Mouse (Mus musculus) layer of hippocampus, postnatal 14 days (tissue): ENCODE results near the gene Ces1f. TPM values are rescaled to one million over a fixed set of nuclear protein-coding genes. Genes with fewer than 3 reads are reported as not detected.
"Not testable (repeated sequence)": the region's sequence is repeated elsewhere in the genome, so short reads cannot be mapped to it uniquely, and the experiment has no call there.

ENCODE experiments used
- DNase-seq, 2 experiments: peaks; one replicate each; pipeline ENCODE4 v3.0.0; 2021 to 2022; ENCODE audit warnings: low spot score in 2 of 2, mixed read lengths in 1 of 2
- long read RNA-seq, 2 experiments: library from polyadenylated mRNA; stranded (forward); transcript quantifications; one replicate each; pipeline ENCODE4 v2.0.0; 2021
- total RNA-seq, 2 experiments: library from RNA; stranded (reverse); gene quantifications; 2 replicates each; pipeline ENCODE4 v1.2.3; 2021

Ces1f gene
- not detected for total RNA-seq
- long read RNA-seq, experiment 1, result 0 reads
- long read RNA-seq, experiment 2, result 0 reads

DNA sequence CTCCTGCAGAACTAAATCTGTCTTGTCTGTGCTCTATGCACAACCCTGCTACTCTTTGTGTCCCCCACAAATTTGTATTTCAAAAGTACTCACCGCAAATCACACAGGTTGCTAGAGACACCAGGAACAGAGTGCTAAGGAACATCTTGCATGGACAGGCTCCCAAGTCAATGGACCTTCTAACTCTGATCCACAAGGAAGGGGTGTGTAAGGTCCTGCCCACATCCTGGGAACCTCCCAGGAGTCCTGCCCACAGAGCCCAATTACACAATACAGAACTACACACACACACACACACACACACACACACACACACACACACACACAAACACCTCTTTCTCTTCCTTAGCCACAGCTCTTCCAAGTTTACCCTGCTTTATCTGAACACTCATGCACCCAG is at the start of gene Ces1f:
TSS of gene Ces1f (minus strand) at position 192 of the 400 bp plus-strand sequence.
- no peak for DNase-seq

DNA sequence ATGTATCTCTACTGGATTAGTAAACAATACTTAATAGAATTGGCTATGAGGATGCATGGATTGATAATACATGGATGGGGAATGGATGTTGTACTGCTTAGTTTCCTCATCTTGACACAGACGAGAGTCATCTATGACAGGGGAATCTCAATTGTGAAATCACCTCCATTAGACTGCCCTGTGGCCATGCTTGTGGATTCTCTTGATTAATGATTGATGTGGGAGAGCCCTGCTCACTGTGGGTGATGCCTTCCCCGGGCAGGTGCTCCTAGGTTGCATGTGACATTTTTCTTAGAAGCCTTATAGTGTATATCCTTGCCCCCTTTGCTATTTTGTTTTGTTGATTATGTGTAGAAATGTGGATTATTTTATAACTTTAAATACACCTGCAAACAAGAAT is 45.6 kb upstream of the Ces1f start:
- DNase-seq, result no peak

DNA sequence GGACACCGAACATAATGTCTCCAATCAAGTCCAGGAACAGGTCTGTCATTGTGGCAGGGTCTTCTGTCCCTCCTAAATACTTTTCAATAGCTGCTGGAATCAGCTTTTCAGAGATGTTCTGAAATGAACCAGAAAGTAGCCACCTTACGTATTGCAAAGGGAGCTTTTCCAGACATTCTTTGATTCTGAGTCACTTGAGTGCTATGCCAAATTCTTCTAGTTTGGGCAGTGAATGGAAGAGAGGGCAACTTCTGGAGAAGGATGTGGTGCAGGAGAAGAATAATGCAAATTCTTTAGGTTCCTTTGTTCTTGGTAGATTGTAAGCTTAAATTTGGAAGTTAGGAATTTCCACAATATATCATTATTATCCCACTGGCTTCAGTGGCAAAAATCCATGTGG is 37.5 kb upstream of the Ces1f start:
- DNase-seq, result no peak

DNA sequence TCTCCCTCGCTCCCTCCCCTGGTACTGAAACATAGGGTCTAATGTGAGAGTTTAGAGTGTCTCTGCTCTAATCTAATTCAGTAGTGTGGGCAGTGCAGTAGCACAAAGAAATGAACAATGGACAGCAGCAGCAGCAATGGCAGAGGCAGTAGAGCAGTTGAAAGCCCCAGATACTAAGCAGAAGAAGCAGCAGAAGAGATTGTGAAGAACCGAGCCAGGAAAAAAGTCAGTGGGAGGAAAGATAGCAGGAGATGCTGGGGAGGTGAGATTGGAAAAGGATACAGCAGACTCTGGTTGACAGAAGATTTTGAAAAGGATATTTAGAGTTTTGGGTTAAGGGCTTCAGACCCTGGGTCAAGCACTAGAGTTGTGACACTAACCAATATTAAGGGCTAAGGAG is 36.0 kb upstream of the Ces1f start:
- no peak for DNase-seq

DNA sequence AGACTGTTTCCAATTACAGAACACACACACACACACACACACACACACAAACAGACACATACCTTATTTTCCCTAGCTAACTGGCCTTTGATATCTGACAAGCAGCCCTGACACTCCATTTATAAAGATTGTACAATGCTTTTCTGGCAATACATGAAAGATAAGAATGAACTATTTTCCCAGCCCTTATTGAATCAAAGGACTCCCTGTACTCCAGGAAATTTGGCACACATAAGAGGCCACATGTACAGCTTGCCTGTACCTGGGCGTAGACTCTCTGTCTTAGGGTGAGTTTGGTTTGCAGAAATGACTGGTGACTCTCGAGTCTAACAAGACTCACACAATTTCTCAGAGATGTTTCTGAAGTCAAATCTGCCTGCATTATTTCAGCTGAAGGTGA is 4.3 kb upstream of the Ces1f start:
- DNase-seq, result no peak

DNA sequence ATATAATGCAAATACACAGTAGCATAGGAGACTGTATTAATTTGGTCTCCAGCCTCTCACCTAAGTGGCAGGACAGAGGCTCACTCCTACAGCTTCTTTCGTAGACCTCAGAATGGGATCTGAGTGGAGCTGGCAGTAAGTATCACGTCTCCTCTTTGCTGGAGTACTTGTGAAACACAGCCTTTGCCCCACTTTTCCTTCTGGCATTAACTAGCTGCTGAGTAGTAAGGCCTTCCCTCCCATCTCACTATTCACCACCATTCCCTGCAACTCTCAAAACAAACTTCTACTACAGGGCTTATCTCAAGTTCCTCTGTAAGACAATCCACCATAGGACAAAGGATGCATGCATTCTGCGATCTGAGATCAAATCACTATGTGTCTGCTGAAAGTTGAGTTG is 2.8 kb upstream of the Ces1f start:
- no peak for DNase-seq

DNA sequence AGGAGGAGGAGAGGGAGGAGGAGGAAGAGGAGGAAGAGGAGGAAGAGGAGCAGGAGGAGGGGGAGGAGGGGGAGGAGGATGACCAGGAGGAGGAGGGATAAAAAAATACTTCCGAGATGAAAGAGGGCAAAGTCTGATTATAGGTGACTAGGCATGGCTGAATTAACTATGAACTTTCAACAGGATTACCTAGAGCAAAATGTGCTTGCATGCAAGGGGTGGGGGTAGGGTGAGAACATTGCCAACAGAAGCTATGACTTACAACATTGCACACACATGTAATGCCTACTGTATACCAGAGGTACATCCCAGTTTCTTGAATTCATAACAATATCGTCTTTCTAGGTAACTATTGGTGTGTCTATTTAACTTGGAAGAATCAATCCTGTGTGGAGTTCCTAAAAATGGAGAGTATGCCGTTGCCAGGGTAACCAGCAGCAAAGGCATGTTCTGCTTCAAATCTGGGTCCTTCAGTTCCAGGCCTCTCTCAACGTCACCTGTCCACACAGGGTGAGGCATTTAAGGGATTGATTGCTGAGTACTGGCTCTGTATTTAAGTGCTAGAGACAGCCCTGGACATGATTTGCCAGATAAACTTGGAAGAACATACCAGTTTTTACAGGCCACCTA is 1.3 kb downstream of the Ces1f start:
- no peak for DNase-seq

DNA sequence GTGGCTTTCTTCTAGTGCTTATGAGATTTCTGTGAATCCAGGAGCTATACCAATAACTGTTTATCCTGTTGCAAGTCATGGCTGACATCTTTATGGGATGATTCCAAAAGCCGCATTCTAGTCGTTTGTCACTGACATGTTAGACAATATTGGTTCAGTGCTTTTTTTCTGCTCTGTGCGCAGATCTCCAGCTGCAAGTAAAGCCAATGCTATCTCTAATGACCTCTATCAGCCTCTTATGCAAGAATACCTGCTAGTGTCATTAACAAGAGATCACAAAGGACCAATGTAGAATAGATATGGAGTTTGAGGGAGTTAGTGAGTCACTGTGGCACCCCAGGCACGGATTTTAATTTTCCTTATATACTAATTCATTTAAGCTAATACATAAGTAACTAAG is 4.9 kb downstream of the Ces1f start:
- DNase-seq, result no peak

DNA sequence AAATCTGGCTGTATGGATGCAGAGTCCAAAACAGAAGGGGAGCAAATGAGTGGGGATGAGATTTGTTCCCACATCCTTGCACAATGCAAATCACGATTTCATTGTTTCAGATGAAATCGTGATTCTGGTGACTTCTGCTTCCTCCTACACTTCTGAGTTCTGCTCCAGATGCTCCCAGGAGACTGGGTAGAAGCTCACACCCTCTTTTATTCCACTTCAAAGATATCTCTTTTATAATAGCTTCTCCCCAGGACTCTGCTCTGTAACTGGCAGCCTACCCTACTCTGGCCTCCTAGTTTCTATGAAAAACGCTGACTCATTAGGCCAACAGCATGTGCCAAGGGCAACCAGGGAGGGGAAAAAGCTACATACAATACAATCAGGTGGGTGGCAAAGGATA is 6.2 kb downstream of the Ces1f start:
- peak; percentile 2 to 4 for DNase-seq

DNA sequence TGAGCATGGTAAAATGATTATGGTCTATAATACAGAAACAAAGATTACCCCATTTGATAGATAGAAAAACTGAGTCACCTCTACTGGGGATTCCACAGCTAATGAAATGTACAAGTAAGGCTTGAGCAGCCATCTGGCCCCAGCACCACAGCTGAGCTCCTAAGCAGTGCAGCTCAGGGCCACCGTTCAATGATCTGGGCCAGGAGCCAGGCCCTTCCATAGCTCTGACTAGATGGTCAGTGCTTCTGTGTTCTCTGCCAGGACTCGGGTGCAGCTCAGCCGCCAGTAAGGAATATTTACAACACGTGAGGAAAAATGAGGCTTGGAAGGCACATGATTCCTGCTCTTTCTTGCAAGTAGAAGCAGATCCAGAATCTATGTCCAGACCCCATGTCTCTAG is 6.9 kb downstream of the Ces1f start:
- no peak for DNase-seq

DNA sequence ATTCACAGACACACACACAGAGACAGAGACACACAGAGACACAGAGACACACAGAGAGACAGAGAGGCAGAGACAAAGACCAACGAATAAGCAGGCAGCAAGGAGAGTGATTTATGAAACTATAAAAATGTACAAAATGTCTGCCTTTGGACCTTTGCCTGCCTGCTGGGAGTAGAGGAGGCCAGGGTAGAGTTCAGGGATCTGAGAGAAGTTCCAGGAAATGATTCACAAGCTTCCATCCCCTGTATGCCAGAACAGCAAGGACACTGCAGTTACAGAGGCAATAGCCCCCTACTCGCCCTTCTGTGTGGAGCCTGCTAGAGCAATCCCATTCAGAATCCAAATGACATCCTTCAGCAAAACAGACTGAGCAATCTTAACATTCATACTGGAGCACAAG is 18.1 kb downstream of the Ces1f start:
- no peak for DNase-seq

DNA sequence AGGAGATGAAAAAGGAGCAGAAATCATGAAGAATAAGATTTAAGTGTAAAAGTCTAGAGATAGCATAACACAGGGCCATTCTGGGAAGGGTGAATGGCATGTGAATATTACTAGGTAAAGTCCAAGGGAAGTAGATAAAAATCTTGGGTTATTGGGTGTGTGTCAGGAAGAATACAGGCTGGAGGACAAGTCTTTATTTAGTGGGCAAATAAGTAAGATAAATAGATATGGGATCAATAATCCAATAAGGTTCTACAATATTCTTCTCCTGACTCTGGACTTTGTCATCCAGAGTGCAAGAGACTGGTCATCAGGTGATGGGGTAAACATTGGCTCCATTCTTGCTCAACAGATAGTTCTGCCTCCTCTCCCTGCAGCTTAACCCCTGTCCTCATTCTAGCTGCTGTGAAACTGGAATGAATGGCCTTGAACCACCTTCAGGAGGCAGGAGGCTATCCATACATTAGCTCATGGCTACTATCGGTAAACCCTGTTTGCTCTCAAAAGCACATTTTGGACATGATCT is 27.1 kb downstream of the Ces1f start:
- DNase-seq, result no peak

DNA sequence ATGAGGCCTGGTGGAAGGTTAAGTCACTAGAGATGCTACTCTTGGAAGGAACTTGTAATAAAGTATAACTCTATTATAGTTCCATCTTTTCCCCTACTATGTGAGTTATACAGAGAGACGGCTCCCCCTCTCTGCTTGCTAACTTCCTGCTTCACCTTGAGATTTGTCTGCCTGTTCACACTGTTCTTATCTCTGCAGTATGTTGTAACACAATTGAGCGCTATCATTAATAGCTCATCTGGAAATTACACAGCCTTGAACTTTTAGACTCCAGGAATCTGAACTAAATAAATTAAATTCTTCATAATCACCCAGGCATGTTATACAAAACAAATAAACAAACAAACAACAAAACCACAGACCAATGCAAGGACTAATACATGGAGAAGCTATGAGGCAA is 33.5 kb downstream of the Ces1f start:
- no peak for DNase-seq

DNA sequence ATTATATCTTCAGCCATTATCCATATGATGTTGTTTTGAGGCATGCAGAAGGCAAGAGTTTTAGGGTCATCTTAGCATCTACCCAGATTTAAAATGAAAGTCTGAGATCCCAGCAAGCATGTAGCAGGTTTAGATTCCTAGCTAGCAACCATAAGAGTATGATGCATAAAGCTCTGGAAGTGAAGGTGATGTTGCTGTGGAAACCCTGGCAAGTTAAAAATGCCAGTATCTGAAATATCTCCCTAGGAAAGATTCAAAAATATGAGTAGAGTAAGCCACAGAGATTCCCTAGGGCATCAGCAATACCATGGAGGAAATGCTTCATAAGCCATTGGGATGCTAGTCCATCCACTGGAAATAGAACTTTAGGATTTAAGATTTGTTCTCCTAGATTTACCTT is 39.7 kb downstream of the Ces1f start:
- DNase-seq, result peak in 1 of 2 experiments; percentile 4

DNA sequence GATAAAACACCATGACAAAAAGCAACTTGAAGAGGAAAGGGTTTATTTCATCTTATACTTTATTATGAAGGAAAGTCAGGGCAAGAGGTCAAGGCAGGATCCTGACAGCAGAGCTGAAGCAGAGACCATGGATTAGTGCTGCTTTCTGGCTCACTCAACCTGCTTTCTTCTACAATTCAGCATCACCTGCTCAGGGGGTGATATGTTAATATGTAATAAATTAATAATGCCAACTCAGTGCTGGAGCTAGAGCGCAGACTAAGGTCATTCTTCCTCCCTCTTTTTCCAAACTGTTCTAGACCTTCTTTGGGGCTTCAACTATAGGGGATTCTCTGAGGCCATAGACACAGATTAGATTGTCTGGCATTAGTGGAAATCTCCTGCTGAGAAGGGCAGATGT is 43.9 kb downstream of the Ces1f start:
- DNase-seq, result no peak

DNA sequence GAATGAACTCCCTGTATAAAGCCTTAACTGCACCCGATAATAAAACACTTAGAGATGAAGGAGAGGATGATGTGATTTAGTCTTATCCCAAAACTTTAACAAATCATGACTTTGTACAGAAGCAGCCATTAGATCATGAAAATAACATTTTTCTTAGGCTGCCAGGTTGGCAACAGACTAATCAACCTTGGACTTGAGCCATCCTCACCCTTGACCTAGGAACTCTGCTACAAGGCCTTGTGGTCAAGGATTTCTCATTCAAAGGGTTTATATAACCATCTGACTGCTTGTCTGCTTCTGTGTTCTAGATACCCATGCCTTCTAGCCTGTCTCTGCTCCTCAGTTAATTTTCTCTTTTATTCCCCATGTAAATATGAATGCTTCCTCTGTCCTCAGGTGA is 44.8 kb downstream of the Ces1f start:
- DNase-seq, result no peak

DNA sequence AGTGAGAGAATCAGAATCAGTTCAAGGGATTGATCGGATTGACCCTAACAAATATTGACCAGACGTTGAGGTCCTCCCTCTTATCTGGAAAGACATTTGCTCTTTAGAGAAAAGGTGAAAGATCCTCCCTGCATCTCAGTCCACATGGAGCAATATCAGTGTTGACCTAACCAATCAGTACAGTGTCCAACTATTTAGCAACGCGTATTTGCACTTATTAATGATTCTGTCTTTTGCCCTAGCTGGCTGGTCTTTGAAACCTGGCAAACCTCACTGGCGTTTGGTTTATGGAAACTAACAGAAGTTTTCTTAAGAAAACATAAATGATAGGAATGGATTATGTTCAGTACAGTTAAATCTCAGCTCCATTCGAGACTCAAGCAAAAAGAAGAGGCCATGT is 45.5 kb downstream of the Ces1f start:
- no peak for DNase-seq

DNA sequence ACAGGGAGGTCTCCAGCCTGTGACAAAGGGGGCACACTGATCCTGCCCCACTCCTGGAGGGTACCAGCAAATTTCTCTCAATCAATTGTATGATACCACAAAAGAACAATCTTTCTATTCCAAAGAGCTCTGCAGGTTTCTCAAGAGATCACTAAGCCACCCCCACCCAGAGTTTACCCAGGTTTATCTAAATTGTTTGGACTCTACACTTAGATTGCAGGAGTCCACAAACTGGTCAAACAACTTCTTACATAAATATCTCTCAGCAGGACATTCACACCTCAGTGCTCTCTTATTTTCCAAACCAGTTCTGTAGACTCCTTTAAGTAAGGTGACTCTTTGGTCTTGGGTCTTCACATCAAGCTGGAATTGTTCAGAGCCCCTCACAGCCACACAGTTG is 50.1 kb downstream of the Ces1f start, which contains the start of gene Ces1e:
TSS of gene Ces1e (minus strand) at position 174 of the 400 bp plus-strand sequence.
- DNase-seq, result no peak

DNA sequence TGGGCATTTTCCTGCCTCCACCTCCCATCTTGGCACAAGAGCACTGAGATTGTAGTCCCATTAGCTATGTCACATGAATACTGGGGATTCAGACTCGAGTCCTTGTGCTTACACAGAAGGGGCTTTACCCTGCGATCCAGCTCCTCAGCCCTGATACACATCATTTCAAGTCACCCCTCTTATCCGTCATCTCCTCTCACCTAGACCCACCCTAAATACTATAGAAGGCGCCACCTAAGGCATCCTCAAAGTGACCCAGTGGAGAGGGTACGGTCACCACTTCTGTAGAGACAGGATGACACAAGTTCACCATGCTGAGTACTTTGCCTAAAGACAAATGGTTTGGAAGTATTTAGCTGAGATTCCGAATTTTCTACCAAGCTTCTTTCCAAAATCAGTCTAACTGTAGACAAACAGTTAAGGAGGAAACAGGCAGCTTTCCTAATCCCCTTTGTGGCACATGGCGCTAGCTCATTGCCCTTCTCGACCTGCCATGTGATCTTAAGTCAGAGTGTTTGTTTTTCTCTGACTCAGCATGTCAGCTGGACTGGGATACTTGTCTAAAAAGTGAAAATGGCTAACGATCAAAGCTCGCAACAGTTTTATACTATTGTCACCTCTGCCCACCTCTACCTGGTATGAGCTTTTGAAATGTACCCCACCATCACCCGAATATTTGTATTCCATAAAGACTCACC is 50.7 kb downstream of the Ces1f start:
- no peak for DNase-seq

DNA sequence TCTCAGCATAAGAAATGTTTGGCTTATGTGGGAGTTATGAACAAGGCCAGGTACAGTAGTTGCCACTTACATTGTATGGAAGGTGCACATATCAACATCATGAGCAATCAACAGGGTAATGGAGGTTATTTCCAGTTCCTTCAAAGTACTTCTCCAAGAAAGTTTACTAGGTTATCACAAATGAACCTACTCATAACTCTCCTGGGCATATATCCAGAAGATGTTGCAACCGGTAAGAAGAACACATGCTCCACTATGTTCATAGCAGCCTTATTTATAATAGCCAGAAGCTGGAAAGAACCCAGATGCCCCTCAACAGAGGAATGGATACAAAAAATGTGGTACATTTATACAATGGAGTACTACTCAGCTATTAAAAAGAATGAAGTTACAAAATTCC is 53.1 kb downstream of the Ces1f start:
- DNase-seq, result not testable (repeated sequence)

DNA sequence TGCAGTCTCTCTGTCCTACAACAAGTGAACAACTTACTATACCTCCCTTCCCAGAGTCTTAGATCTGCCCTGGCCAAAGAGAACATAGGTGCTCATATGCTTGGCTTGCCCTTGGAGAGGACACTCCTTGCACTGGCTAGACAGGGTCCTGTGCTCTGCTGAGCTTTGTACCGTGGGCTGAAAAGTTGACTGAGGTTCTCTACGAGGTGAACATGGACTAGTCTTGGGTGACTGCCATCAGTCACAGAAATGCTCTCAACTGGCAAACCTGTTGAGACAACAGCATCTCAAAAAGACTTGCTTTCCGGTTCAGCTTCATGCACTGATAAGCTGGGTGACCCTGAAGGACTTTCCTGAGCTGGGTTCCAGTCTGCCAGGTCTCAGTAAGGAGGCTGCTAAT is 57.7 kb downstream of the Ces1f start:
- no peak for DNase-seq

DNA sequence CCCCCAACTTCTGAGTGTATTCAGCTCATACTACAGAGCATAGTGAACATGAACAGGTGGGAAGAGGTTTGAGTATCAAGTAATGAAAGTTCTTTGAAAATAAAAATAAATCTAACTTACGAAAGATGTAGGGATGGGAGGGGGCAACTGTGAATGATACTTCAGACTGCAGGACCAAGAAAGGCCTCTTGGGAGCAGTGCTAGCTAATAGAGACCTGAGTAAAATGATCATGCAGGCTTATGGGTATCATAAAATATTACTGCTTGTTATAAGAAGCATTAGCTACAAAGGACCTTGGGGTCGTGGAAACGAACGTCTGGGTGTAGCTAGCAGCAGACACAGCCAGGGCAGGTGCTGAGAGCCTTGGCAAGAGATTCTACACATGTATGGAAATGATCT is 61.7 kb downstream of the Ces1f start:
- peak in 1 of 2 experiments; percentile 8 for DNase-seq

DNA sequence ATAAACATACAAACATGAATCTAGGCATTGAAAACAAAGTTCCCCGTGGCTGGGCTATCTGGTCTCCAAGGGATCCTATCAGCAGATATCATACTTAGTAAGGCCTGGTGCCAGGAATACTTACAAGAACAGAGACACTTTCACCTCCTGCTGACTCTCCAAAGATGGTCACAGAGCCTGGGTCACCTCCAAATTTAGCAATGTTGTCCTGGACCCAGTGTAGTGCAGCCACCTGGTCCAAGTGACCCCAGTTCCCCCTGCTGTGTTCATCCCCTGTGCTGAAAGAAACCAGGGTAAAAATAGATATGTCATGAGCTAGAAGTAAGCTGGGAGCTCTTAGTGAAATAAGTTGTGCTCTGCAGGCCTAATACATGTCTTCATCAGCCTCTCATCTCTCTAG is 62.2 kb downstream of the Ces1f start:
- DNase-seq, result no peak
